Mouse (Mus musculus) skeletal muscle tissue, adult 2 months (tissue): Measurements from ENCODE around the gene Fam118b.
A peak's percentile ranks its signal among the peaks of the same experiment; 100 is the strongest.

ENCODE experiments used
- DNase-seq: peaks from one replicate; pipeline ENCODE4 v3.0.0-alpha.2; 2012; ENCODE audit warnings: low read depth, low spot score

The Fam118b gene

DNA sequence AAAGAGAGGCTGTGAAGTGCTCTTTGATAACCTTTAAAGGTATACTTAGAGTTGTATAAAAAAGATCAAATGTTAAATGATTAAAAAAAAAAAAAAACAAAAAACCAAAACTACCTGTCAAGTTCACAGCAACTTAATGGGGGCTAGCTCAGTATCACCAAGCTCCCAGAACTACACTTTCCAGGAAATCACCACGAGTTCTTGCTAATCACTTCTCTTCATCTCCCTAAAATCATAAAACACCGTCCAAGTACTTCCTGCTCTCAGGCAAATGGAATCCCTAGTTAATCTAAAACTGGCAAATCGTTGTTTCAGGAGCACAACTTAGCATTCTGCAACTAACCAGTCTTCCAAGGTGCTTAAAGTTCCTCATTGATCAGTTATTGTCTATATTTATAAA, 3.1 kb downstream of the Fam118b start:
- DNase-seq: no peak

DNA sequence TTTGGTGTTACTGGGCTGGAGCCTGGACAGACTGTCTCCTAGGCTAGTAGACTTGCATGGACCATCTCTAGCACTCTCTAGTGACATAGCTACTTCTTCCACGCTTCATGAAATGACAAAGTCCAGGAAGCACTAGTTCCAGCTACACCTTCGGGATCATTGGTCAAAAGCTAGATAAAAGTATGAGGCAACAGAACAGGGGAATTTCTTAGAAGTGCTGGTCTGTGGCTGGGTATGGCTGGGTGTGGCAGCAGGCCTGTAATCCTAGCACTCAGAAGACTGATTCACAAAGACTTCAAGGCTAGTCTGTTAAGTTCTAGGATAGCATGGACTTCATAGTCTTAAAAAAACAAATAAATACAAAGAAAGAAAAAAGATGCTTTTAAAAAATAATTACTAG, 4.2 kb downstream of the Fam118b start:
- DNase-seq: no peak

DNA sequence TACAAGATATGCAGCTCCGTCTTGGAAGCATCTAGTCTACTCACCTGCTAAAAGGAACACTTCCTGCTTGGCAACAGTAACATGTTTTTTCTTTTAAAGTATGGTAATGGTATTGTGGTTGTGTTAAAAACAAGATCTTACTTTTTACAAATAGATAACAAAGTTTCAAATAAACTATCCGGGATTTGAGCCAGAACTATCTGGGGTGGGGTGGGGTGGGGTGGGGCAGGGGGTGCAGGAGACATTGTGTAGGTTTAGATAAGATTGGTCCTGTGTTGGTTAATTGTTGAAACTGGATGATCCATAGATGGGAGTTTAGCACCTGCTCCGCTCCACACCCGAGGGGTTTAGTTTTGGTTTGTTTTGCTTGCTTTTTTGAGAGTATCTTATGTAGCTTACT, 5.2 kb downstream of the Fam118b start:
- no peak for DNase-seq

DNA sequence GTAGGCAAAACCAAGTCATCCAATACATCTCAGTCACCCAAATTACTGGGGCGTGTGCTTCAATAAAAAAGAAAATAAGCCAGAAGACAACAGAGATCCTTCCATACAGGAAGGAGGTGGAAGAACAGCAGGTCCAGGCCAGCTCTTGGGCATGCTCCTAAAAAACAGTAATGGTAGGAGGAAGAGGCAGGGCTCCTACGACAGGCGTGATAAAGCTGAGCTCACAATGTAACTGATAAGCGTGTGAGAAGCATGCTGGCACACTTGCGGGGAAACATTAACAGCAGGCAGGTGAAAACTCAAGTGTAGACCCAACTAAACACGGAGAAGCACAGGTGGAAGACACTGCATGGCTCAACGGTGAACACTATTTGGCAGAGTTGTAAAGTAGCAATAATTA, 10.2 kb downstream of the Fam118b start:
- DNase-seq: no peak

DNA sequence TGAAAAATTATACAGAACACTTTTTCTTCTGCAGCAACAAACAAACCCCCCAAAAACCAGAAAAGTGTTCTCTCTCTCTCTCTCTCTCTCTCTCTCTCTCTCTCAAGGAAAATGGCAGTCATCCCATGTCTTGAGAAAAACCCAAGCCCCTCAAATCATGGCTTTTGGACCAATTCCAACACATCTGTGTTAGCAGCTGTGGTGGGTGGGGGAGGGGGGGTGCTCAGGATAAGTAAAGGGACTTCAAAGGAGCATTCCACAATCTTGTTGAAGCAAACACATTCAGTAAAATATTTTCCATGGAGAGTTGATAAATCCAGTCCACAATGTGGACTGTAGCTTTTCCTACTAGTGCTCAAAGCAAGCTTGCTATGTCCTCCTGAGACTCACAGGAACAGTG, 18.1 kb downstream of the Fam118b start:
- no peak for DNase-seq

DNA sequence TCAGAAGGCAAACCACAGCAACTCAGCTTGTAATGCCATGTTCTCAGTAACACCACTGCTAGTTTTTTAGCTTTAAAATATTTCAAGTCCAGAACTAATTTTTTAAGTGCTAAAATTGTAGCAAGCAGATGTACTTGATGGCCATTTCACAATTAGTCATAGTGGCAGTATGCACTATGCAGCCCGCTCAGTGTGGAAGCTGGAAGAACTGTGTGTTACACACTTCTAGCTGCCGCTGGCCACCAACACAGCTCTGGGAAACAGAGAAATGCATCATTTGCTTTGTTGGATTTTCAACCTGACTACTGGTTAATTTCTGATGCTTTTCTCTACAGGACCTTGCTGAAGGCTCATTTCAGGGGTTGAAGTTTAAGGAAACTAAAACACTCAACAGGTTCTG, 20.2 kb downstream of the Fam118b start:
- no peak for DNase-seq

DNA sequence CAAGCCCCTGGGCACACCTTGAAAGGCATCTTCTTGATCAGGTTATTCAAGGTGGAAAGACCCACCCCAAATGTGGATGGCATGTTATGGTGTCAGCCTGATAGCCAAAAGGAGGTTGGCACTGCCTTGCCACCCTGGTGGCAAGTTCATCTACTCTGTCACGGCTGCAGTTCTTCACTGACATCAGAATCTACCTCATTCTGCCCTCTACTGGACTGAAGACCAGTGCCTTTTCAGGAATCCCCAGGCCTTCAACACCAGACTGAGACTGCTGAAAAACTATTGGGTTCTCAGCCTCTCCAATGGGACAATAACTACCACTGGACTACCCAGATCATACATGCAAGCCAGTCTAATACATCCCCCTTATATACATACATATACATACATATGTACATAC, 27.9 kb downstream of the Fam118b start:
- no peak for DNase-seq

DNA sequence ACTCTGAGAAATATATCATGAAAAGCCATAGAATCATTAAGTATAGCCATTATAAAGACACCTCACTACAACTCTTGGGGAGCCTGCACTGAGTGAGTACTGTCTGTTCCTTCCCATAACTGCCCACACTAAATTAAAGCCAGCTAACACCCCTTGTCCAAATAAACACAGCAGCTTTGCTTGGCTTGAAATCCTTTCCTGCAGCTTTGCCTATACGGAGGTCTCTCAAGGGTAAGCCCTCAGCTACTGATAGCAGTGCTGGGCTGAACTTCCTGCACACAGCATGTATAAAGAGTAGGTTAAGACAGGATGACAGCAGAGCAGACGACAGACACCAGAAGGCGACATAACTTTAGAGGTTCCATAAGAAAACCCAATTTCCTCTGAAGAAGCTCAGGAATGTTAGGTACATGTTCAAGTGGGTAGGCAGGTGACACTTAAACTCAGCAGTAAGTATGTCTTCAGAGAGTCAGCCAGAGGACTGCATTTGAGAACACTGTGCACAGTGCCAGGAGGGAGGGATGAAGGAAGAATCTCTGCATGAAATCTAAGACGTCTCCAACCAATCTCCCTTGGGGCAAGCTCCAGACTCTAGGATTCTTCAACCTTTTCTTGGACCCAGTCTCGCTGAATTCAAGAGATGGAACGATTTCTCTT, 28.6 kb downstream of the Fam118b start:
- peak; percentile 43 for DNase-seq

DNA sequence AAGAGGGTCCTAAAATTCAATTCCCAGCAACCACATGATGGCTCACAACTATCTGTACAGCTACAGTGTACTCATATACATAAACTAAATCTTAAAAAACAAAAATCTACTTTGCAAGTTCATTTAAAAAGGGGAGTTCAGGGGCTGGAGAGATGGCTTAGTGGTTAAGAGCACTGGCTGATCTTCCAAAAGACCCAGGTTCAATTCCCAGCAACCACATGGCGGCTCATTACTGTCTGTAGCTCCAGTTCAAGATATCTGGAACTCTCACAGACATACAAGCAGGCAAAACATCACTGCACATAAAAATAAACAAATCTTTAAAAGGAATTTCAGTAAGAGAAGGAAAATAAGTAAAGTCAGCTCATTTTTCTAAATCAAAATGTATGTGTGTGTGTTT, 29.2 kb downstream of the Fam118b start:
- DNase-seq: no peak

DNA sequence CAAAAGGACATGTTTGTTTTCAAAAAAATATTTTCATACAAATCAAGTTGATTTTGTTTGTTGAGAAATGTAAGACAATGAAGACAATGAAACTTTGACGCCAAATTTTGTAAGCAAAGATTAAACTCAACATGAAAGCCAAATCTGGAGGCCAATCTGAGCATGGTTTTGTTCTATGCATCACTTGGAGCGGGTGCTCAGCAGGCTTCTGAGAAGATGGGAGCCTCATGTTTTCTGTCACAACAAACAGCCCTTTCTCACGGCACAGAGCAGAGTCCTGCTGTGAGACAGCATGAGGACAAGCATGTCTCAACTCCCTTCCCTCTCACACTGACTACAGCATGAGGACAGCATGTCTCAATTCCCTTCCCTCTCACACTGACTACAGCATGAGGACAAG, 31.6 kb downstream of the Fam118b start:
- DNase-seq: no peak

DNA sequence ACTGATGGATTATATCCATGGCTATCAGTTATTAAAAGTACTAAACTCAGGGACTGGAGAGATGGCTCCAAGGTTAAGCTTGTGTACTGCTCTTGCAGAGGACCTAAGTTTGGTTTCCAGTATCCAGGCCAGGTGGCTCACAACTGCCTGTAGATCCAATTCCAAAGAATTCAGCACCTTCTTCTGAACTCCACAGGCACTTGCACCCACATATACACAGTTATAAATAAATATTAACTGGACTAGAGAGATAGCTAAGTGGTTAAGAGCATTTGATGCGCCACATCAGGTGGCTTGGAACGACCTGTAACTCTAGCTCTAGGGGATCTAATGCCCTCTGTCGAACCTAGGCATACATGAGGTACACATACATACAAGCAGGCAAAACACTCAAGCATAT, 38.9 kb downstream of the Fam118b start:
- peak; percentile 74 for DNase-seq

DNA sequence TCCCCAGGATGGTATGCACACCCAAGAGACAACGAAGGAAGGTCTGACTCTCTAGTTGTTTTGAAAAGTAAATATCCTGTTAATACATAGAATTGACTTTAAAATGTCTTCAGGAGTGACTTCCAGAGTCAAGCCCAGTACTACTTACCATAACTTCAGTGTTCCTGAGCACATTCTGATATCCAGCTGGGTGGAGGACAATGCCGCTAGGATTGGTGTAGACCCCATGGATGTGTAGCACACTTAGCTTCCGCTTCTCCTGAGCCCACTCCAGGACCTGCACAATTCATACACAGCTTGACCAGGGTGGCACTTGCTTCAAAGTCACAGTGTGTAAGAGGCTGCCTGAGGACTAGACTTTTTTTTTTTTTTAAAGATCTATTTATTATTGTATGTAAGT, 44.1 kb downstream of the Fam118b start:
- no peak for DNase-seq

DNA sequence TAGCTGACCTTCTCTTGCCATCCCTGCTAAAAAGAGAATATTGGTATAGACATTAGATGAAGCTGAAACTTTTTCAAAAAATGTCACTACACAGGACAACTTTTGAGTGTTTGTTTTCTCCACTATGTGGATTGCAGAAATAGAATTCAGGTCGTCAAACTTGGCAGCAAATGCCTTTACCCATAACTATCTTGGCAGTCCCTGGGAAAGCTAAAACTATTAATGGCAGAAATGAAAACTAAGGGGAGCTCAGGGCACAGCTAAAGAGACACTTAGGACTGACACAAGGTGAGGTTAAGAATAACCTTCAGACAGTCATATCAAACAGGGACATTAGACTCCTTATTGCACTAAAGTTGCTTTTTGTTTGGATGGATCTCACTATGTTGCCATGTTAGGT, 49.6 kb downstream of the Fam118b start:
- peak; percentile 70 for DNase-seq

DNA sequence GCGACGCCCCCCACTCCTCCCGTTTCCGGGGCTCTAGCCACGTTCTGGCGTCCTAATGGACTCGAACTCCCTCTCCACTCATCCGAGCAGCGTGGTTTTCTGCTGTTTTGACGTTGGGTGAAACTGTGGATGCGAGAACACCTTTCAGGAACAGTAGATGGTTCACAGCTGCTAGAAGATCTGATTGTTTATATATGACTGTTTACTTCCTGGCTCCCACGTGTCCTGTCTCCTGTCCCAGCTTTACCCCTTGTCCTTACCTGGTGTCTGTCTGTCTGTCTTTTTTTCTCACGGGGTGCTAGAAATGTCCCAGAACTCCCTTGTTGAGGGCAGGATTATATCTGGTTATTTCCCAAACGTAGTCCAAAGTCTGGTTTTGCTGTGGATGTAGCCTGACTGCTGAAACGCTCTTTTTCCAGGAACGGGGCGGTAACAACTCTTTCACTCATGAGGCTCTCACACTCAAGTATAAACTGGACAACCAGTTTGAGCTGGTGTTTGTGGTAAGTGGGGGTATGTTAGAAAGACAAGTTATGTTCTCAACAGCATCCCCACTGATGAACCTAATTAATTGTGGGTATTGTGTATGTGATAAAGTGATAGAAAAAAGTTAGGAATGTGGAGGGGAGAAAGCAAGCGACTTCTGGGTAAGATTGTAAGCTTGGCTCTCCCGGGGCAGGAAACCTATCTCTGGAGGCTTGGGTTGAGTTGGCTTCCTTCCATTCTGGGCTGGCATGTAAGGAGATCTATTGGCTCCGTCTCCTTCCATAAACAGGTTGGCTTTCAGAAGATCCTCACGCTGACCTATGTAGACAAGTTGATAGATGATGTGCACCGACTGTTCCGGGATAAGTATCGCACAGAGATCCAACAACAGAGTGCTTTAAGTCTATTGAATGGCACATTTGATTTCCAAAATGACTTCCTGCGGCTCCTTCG, 55.8 kb downstream of the Fam118b start:
- DNase-seq: peak; percentile 91

DNA sequence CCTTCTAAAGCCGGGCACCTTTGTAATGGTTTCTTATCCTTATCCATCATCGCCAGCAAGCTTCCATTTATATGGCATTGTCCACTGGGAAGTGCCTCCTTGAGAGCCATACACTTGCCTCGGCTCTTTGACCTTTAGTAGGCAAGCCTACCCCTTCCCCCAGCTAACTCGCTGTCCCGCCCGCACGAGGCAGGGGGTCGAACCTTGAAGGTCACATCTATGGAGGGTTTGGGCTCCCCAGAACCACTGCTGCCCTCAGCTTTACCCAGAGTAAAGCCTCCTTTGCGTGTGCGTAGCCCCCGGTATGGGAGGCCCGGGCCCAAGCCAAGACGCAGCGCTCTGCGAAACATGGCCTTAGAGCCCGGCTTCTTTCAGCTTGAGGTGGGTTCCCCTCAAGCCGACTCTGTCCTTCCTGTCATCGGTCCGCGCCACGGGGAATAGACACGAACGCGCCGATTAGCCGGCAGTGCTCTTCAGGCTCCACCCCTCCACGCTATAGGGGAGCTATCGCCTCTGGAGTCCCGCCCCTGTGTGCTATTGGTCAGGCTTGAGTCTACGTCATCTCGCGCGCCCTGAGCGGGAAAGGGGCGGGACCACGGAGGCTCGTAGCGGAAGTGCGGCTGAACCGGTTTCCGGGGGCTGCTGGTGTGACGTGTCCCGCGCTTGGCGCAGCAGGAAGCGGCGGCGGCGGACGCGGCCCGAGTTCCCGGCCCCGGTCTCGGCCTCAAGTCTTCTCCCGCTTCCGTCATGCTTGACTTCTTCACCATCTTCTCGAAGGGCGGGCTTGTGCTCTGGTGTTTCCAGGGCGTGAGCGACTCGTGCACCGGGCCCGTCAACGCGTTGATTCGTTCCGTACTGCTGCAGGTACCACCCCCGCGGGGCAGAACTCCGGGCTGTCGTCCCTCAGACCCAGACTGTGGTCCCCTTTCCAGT, 56.8 kb downstream of the Fam118b start, which contains the start of gene Foxred1:
TSS of gene Foxred1 (minus strand) at position 514 of the 933 bp plus-strand sequence.
- peak; percentile 99 for DNase-seq

DNA sequence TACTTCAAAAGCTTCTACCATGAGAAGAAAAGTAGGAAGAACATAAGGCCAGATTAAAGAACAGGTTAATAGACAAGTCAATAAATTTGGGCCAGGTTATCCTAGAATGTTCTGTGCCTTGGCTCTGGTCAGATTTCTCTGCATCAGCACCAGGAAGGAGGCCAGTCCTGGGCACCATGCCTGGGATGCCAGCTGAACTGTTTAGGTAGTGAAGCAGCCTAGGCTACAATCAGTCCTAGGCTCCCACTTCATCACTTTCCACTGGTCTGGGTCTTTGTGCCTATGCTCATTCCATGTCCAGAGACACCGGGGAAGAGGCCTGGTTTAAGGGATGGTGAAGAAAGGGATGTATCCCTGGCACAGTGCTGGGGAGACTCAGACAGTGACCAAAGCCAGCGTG, 63.2 kb downstream of the Fam118b start:
- DNase-seq: peak; percentile 78

DNA sequence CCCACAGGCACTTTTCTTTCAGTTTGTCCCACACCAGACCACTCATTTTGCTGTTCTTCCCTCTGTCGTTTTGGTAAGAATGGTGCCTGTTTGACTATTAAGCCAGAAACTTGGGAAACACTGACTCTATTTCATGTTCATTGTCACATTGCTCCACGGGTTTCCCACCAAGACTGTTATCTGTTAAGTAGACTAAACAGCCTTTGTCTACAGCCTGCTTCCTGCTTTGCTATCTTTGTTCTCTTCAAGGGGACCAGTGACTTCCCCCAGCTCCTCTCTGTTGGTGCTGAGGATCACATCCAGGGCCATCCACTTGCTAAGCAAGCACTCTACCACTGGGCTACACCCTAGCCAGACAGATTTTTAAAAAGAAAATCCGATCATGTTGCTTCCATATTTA, 64.1 kb downstream of the Fam118b start:
- DNase-seq: no peak

DNA sequence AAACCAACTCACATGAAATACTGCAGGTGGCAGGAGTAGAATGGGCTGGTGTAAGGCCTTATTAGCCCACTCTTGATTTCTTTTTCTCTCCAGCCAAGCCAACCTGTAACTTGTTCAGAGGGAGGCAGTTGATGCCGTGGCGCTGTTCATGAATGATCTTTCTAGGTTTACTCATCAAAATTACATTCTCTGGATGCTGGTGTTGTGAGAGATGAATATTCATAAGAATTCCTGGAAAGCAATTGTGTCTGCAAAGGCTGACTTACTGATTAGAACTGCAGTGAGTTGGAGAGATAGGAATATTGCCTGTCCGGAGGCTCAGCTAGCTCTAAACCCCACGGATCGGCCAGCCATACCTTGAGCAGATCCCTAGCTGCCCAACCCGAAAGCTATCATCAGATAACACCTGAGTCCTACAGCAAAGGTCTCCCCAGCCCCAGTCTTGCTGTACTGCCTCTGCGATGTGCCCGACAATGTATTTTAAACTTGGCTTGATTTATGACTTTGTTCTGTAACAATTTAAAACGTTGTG, 67.0 kb downstream of the Fam118b start:
- no peak for DNase-seq

DNA sequence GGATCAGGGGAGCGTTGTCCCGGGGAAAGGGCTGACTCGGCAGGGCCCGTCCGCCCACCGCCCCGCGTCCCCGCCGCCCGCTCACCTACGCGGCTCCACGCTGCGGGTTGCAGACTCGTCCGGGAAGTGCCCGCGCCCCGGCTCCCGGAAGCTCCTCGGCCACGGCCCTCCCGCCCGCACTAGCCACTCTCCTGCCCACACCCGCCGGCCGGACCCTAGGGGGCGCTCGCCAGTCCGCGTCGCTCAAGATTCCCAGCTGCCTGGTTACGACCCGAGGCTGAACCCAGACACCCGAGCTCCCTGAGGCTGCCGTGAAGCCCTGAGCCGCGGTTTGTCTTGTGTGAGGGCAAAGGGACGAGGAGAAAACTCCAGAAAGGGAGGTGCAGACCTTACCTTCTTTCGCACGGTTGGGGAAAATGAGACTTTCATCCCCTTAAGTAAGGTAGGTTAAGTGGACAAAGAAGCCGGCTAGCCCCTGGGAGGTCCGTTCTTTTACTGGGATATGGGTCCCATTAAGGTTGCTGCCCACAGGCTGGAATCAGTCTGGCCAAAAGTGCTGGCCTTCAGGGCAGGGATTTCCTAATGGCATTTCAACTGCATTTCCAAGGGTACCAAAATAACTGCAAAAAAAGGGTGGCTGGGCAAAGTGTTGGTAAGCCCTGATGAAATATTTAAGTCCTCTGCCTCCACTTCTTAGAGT, 67.7 kb downstream of the Fam118b start, which contains the start of the genes Srpr and Tirap:
TSS of gene Srpr (plus strand) at position 404 of the 700 bp plus-strand sequence.
TSS of gene Tirap (minus strand) at position 520 of the 700 bp plus-strand sequence.
- peak; percentile 82 for DNase-seq

DNA sequence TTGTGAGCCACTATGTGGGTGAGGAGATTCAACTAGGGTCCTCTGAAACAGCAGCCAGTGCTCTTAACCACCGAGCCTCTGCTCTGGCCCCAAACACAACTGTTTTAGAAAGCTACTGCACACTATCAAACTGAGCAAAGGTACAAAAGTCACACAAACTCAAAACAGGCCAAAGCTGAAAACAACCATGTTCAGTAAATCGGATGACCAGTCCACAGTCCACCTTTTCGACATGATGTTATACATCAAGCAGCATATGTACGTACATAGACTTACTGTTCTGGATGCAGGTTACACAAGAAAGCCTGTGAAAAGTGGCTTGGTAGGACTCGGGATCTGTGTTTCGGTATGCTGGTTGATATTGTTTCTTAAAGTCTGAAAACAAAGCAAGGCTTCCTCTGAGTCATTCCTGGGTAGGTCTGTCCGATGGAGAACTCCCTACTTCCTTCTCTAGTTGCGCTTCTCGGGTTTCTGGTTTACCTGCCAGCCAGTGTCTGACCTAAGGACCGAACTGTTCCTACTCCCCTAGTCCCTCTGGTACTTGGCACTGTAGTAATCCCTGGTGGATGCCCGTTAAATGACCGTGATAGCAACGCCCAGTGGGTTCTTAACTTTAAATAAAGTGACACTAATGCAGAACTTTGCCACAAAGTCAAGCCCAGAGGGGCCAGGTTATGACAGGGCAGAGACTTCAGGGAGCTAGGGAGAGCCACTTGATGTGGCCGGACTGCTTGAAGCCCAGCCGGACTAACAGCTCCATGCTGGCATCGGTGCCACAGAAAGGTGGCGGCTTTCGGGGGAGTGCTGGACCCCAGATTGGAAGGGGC, 68.4 kb downstream of the Fam118b start:
- DNase-seq: no peak
